Mouse (Mus musculus): ENCODE data around the gene Gm10135.
"Not testable (repeated sequence)": the region's sequence is repeated elsewhere in the genome, so short reads cannot be mapped to it uniquely, and the experiment has no call there.

The Gm10135 gene

DNA sequence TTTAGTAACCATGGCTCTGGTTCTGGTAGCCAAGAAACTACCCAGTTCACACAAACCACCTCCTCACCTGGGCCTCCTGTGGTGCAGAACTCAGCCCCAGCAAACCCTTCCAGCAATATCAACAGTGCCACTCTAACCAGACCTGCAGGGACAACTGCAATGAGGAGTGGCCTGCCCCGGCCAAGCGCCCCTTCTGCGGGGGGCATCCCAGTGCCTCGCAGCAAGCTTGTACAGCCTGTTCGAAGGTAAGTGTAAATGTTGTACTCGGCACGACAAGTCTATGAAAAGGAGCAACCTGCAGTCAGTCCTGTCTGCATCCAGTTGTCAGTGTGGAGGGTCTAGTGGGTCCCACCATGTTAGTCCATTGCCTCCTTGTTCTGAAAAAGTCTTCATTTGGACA lies at the start of gene Gm10135:
Gene Gm10135, minus strand, starts transcription at position 101 of the 400 bp plus-strand sequence.
- DNase-seq (ENCODE audit: low spot score): no peak

- DNase-seq (ENCODE audit: low spot score): no peak
These were observed 49.3 kb upstream of the Gm10135 start for GRCm38 (mm10) chr5:73023801-73024200.

DNA sequence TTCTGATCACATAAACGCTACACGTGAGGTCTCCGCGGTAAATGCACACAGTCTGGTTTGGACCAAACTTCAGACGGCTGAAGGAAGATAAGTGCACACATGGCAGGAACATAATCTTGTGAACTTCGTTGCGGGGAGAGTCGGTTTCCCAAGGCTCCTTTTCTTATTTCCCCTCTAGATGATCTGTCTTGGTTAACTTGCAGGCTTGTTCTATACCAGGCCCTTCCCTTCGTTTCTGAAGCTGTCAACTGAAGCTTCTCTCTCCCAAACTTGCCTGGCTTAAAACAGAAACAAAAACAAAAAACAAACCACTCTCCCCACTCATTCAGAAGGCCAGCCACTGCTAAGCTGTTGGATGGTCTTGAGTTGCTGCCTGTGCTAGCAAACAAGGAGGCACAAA lies 40.2 kb upstream of the Gm10135 start:
- DNase-seq (ENCODE audit: low spot score): no peak

DNA sequence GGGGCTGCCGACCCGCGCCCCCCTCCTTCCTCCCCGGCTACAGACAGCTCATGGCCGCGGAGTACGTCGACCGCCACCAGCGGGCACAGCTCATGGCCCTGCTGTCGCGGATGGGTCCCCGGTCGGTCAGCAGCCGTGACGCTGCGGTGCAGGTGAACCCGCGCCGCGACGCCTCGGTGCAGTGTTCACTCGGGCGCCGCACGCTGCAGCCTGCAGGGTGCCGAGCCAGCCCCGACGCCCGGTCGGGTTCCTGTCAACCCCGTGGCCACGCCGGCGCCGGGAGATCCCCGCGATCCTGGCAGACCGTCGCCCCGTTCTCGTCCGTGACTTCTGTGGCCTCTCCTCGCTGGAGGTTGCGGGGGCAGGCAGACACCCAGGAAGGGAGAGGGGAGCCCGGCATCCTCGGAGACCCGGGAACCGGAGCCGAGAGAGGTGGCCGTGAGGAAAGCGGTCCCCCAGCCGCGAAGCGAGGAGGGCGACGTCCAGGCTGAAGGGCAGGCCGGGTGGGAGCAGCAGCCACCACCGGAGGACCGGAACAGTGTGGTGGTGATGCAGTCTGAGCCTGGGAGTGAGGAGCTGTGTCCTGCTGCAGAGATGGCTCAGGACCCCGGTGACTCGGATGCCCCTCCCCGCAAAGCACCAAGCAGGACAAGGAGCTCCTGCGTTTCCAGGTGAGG lies 39.2 kb upstream of the Gm10135 start:
- not testable (repeated sequence) for DNase-seq (ENCODE audit: low spot score)

- DNase-seq (ENCODE audit: low spot score): not testable (repeated sequence)
These were observed 38.5 kb upstream of the Gm10135 start for GRCm38 (mm10) chr5:73012884-73013610.

DNA sequence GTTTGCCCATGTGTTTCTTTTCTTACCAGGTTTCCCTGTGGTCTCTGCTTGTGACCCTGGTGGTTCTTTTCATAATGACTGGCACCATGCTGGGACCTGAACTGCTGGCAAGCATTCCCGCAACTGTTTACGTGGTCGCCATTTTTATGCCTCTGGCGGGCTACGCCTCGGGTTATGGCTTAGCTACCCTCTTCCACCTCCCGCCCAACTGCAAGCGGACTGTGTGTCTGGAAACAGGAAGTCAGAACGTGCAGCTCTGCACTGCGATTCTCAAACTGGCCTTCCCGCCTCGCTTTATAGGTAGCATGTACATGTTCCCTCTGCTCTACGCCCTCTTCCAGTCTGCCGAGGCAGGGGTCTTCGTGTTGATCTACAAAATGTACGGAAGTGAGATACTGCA lies 37.3 kb upstream of the Gm10135 start:
- DNase-seq (ENCODE audit: low spot score): not testable (repeated sequence)

DNA sequence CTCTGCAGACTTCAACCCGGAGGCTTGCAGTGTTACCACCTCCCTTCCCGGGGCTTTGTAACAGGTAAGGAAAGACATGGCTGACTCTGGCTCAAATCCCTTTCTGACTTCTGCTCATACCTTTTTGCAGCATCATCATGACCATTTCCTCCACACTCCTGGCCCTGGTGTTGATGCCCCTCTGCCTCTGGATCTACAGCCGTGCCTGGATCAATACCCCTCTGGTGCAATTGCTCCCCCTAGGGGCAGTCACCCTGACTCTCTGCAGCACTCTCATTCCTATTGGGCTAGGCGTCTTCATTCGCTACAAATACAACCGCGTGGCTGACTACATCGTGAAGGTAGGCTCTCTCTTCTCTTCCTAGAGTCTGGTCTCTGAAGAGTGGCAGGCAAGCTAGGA lies 33.7 kb upstream of the Gm10135 start:
- DNase-seq (ENCODE audit: low spot score): not testable (repeated sequence)

- DNase-seq (ENCODE audit: low spot score): no peak
These were observed 33.1 kb upstream of the Gm10135 start for GRCm38 (mm10) chr5:73007582-73007959.

GRCm38 (mm10) chr5:73006784-73007581 lies 32.5 kb upstream of the Gm10135 start, which contains the start of gene Slc10a4:
TSS of gene Slc10a4 (plus strand) at chr5:73006883.
- no peak for DNase-seq (ENCODE audit: low spot score)

DNA sequence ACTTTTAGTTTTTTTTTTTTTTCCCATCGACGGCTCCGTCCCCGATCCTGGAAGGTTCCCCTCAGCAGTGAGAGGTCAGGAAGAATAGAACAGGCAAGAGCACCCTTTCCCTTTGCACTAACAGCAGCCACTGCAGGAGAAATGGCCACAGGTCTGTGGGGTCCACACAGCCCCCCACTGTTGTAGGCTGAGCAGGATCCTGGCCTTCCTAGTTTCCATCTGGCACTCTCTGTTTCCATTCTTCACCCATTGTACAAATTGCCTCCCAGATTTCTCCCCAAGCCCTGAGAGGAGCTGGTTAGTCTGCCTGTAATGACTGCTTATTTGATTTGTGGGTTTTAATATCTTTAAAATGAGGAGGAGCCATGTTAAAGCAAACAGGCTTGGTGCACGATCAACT lies 29.5 kb upstream of the Gm10135 start:
- DNase-seq (ENCODE audit: low spot score): no peak

DNA sequence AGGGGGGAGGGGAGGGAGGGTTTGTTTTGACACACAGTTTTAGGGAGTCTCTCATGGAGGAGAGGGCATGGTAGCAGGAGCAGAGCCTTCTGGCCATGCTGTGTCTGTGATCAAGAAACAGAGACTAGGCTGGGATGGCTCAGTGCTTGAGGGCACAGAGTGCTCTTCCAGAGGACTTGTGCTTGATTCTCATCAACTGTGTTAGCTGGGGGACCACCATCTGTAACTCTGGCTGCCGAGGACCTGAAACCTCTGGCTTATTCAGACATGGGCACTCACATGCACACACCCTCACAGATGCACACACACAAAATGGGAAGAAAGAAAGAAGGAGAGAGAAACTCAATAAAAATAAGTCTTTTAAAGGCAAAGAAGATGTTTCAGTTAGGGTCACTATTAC lies 24.0 kb upstream of the Gm10135 start:
- not testable (repeated sequence) for DNase-seq (ENCODE audit: low spot score)

GRCm38 (mm10) chr5:72995379-72995778 lies 20.9 kb upstream of the Gm10135 start:
- no peak for DNase-seq (ENCODE audit: low spot score)

DNA sequence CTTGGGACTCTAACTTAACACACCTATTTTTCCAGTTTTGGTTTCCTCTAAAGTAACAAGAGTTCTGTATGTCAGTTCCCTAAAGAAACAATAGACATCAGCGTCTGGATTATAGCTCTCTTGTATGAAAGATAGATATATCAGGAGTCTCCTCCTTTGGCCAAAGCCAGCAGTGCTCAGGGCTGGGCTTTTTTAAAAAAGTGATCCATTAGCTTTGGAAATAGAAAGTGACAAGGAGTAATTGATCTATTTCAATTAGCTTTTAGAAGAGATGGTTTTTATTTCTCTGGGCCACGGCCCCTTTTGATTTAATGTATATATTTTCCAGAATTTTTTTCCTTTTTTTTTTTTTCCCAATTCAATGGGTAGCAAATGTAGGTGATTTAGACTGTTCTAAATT lies 20.4 kb upstream of the Gm10135 start:
- DNase-seq (ENCODE audit: low spot score): no peak

DNA sequence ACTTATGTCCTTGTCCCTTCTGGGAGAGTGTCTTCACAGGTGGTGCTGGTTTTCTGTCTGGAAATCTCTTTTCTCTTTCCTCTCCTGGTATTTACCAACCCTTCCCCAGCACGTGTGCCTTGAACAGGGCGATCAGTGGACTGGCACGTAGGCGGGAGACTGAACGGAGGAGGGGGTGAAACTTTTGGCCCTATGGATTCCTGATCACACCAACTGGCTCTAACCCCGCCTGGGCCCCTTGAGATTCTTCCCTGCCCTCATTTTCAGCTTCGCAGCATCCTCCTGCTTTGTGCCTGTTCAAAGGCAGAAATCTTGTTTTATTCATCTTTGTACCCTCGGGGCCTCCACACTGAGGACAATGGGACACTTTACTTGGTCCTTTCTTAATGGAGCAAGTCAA lies 19.9 kb upstream of the Gm10135 start:
- no peak for DNase-seq (ENCODE audit: low spot score)

GRCm38 (mm10) chr5:72992474-72992873 lies 18.0 kb upstream of the Gm10135 start:
- DNase-seq (ENCODE audit: low spot score): no peak

DNA sequence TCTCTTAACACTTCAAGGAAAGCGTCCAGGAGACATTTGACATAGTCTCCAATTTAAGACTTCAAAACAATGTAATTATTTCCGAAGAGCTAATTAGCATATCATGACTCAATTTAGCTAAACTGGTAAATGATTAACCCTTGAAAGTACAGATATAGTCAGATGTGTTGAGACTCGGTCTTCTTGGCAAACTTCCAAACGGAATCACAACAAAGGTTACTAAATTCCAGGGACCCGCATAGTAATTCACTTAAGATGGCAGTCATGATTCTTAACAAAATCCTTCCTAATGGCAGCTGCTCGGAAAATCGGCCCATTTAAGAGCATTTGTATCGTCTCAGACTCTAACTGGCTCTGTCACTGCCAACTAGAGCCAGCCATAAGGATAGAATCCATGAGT lies 15.3 kb upstream of the Gm10135 start:
- DNase-seq (ENCODE audit: low spot score): no peak

GRCm38 (mm10) chr5:72987786-72988185 lies 13.3 kb upstream of the Gm10135 start:
- DNase-seq (ENCODE audit: low spot score): no peak

- DNase-seq (ENCODE audit: low spot score): peak; percentile 16
These were observed 9.6 kb upstream of the Gm10135 start for GRCm38 (mm10) chr5:72984091-72984490.

DNA sequence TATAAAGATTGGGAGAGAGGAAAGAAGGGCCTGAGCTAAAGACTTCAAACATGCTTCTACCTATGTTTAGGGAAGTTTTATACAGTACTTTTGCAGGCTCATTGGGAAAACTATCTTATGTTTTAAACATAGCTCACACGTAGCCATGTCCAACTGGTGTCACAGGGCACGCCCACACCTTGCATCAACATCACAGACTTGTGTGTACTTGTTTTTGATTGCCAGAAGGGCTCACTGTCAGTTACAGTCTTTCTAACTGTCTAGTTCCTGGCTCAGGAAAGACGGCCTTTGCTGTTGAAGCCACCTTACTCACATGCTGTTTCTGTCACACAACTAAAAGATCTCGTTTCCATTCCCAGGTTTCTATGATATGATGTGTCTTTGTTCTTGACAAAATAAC lies 2.0 kb upstream of the Gm10135 start:
- DNase-seq (ENCODE audit: low spot score): no peak

GRCm38 (mm10) chr5:72975996-72976395 lies 1.5 kb upstream of the Gm10135 start:
- DNase-seq (ENCODE audit: low spot score): no peak

DNA sequence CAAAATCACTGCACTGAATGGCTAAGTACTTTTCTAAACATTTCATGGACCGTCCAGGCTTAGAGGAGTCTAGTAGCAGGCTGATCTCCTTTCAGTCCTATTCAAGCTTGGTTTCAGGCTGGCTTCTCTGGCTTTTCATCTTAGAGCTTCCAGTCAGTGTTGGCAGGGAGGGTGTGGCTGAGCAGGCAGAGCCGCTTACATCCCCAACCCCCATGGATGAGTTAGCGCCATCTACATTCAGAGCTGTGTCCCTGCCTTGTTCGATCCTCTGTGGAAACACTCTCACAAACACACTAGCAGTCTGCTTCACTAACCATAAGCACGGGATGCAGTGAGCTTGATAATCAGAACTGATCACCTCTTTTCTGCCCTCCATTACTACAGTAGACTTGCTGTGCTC lies 1.6 kb downstream of the Gm10135 start:
- DNase-seq (ENCODE audit: low spot score): no peak

- DNase-seq (ENCODE audit: low spot score): no peak
These were observed 2.1 kb downstream of the Gm10135 start for GRCm38 (mm10) chr5:72972435-72972834.

- DNase-seq (ENCODE audit: low spot score): no peak
These were observed 8.8 kb downstream of the Gm10135 start for GRCm38 (mm10) chr5:72965706-72966105.
